Mouse (Mus musculus) central nervous system, embryonic 14 days (tissue): Measurements from ENCODE around the gene Luzp4. TPM values are rescaled to one million over a fixed set of nuclear protein-coding genes. Genes with fewer than 3 reads are reported as not detected.

ENCODE experiments used
- polyA plus RNA-seq: library from polyadenylated mRNA; depleted of rRNA; stranded (reverse); fragments of >200 nt; gene quantifications from 2 replicates; pipeline ENCODE4 v1.2.3, GENCODE M21; 2012; rRNA removed

The Luzp4 gene
- not detected in 2 replicates for polyA plus RNA-seq

DNA sequence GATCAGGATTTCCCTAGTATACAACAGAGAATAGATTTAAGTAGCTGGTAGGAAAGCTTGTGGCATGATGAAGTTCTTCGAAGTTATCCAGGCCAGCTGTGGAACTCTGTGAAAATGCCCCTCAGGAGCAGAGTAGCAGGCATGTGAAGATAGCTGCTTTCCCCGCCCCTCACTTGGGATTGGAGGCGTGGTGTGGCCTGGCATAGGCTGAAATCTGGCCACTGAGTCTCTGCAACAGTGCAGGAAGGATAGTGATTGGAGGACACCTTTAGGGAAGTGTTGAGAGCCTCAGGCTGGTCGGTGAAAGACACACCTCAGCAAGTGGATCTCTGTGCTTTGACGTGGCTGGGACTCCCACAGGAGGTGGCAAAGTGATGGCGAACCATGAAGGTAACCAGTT is at the start of gene Luzp4:
Gene Luzp4 (plus strand): TSS at position 301 of the 400 bp plus-strand sequence.

Other genes with a start within 250 kb of the Luzp4 start
- not detected in 2 replicates for gene Gm8334, start 242.5 kb upstream of the Luzp4 start, polyA plus RNA-seq
- not detected in 2 replicates for gene Gm15127, start 194.0 kb upstream of the Luzp4 start, polyA plus RNA-seq
- gene Ott, start 216.6 kb downstream of the Luzp4 start, polyA plus RNA-seq: not detected in 2 replicates